Comparison of ENCODE assay signal across 19 mouse cellular contexts in the genomic region with DNA sequence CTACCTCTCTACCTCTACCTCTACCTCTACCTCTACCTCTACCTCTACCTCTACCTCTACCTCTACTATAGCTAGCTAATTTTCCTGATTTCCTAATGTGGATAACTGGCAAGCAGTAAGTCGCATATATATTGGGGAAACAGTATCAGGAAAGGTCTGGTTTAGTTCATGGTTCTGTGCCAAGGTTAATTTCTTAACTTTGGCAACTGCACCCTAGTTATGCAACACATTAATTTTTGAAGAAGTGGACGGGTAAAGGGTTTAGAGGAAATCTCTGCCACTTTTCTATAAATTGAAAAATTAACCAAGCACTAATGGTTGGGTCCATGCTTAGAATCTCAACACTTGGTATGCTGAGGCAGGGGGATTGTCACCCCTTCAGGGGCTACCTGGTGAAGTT. TPM values are rescaled to one million over a fixed set of nuclear protein-coding genes. Genes with fewer than 3 reads are reported as not detected.
A peak's percentile ranks its signal among the peaks of the same experiment; 100 is the strongest.
DNase-seq lines count a peak whose midpoint lies in the region; ATAC-seq and TF ChIP-seq lines count a peak whose summit lies in the region.
"Had no signal": no experiment of that assay in that cellular context is flagged by ENCODE, and none has a peak within 500 bp of the region (broad histone marks: within the 10 kb centered on the region; RNA-seq: fewer than 3 reads in every experiment).

No protein-coding gene starts in this region.

- H3K36me3 ChIP-seq in lung, postnatal 0 days (ENCODE audit: insufficient read depth, low read length) = no peaks in the 10 kb centered on the region
- H3K36me3 ChIP-seq: embryonic facial prominence, embryonic 12.5 days; forebrain, embryonic 12.5 days; heart, embryonic 13.5 days; hindbrain, embryonic 15.5 days had no signal

- ATAC-seq in lung, postnatal 0 days = no peak
- peak; percentile 43 for ATAC-seq in granulocyte monocyte progenitor cell, adult 5-6 weeks (replicated peaks; ENCODE audit: poor library complexity, severe bottlenecking)
- ATAC-seq: forebrain, embryonic 16.5 days had no signal

- no peaks in the 10 kb centered on the region; the same call in 1 of the 2 replicates for H3K4me1 ChIP-seq in lung, postnatal 0 days (ENCODE audit: insufficient read depth, low read depth, low read length)

- H3K9ac ChIP-seq in lung, postnatal 0 days (replicated peaks; ENCODE audit: low read depth) = no peak overlapping the region
- H3K9ac ChIP-seq: embryonic facial prominence, embryonic 12.5 days; forebrain, embryonic 12.5 days; heart, embryonic 13.5 days; hindbrain, embryonic 15.5 days had no signal

- H3K27ac ChIP-seq in lung, postnatal 0 days (ENCODE audit: low read length) = no peak overlapping the region
- H3K27ac ChIP-seq: embryonic facial prominence, embryonic 12.5 days; forebrain, embryonic 12.5 days; heart, embryonic 13.5 days; hindbrain, embryonic 15.5 days had no signal

- no peak overlapping the region for H3K4me2 ChIP-seq in lung, postnatal 0 days (replicated peaks; ENCODE audit: low read depth, low read length)
- H3K4me2 ChIP-seq: embryonic facial prominence, embryonic 12.5 days; forebrain, embryonic 12.5 days; heart, embryonic 13.5 days; hindbrain, embryonic 15.5 days had no signal

- TF ChIP-seq CTCF in lung, postnatal 0 days (IDR thresholded peaks at IDR 0.05) = no peak

- no peaks in the 10 kb centered on the region for H3K9me3 ChIP-seq in lung, postnatal 0 days (ENCODE audit: low read length)
- H3K9me3 ChIP-seq: embryonic facial prominence, embryonic 12.5 days; forebrain, embryonic 12.5 days; heart, embryonic 13.5 days; hindbrain, embryonic 15.5 days had no signal

- no peak for TF ChIP-seq EP300 in lung, postnatal 0 days (IDR thresholded peaks at IDR 0.05)

- H3K4me3 ChIP-seq in lung, postnatal 0 days (ENCODE audit: low read depth, low read length) = no peak overlapping the region
- H3K4me3 ChIP-seq: embryonic facial prominence, embryonic 12.5 days; forebrain, embryonic 12.5 days; heart, embryonic 13.5 days; hindbrain, embryonic 15.5 days had no signal

- intact Hi-C loops in gastrocnemius, postnatal 36 days (cut with DNase I) = no loop called here

- WGBS in lung, postnatal 0 days = 43% methylated on average over 2 of the region's 2 CpGs

- no peaks in the 10 kb centered on the region for H3K27me3 ChIP-seq in lung, postnatal 0 days (replicated peaks; ENCODE audit: insufficient read depth, low read length)
- H3K27me3 ChIP-seq: embryonic facial prominence, embryonic 12.5 days; heart, embryonic 13.5 days; hindbrain, embryonic 15.5 days had no signal

- peak; percentile 70 for DNase-seq in adrenal gland, adult 2 months
- no peak for DNase-seq in adrenal gland, postnatal 25 days
- DNase-seq in lung, postnatal 0 days (ENCODE audit: low spot score) = peak; percentile 55
- no peak for DNase-seq in lung, postnatal 14 days
- DNase-seq in urinary bladder, postnatal 25 days (ENCODE audit: low spot score) = no peak
- DNase-seq in gastrocnemius, postnatal 36 days = no peak
- DNase-seq: adrenal gland, postnatal 36 days; cerebellum, adult 11 months; cerebellum, adult 8-10 months; cerebellum, postnatal 14 days; gastrocnemius, postnatal 14 days; heart, adult 11 months; heart, postnatal 36 days had no signal

RNA-seq across cellular contexts. Expression of a gene that starts 53.9 kb away (rescaled TPM):
- 1 to 10 TPM; 2.6 to 3.4 TPM for total RNA-seq in adrenal gland, adult 2 months (2021)
- 10.0 and 17.2 TPM in 2 replicates for polyA plus RNA-seq in adrenal gland, adult 2 months (2012; rRNA removed)
- 1.6 and 3.0 TPM in 2 replicates for total RNA-seq in adrenal gland, postnatal 25 days (2021)
- 11.9 and 14.2 TPM in 2 replicates for polyA plus RNA-seq in lung, postnatal 0 days (2015; fragmentation: Nextera tagmentation; extraction: Ambion mirVana)
- 42.8 and 70.9 TPM in 2 replicates for total RNA-seq in granulocyte monocyte progenitor cell, adult 5-6 weeks (2014; fragmentation: Nextera tagmentation)
- total RNA-seq in granulocyte monocyte progenitor cell, adult 5-6 weeks (2017) = 23.6 and 30.5 TPM in 2 replicates
- 1 to 10 TPM in 1 of 2 experiments, under 1 TPM in 1; 0.79 to 1.2 TPM for total RNA-seq in gastrocnemius, postnatal 36 days (2021)

Comparison
In these comparisons a context has a peak if more than half of its experiments do, and no peak if none do; other contexts are left out.
1. DNase-seq: peak in adrenal gland, adult 2 months (single experiment) and lung, postnatal 0 days (single experiment); none in adrenal gland, postnatal 25 days (single experiment), lung, postnatal 14 days (single experiment), urinary bladder, postnatal 25 days (single experiment) and gastrocnemius, postnatal 36 days (0 of 2).